Mouse (Mus musculus) brain, embryonic 14.5 days (tissue): ENCODE measurements around the gene Slc5a7.

Experiments
- CTCF ChIP-seq: fragments of 200-500 bp; IDR thresholded peaks from 2 replicates; pipeline ENCODE4 v1.5.1; 2012; ENCODE audit warnings: inconsistent platforms, mild to moderate bottlenecking, moderate library complexity, borderline replicate concordance; ENCODE audit not compliant: insufficient read depth, insufficient read length; ENCODE audit errors: extremely low read depth
- POLR2A ChIP-seq: fragments of 200-500 bp; IDR thresholded peaks from 2 replicates; pipeline ENCODE4 v1.6.1; 2012; ENCODE audit warnings: mild to moderate bottlenecking, inconsistent platforms, borderline replicate concordance; ENCODE audit not compliant: poor library complexity, insufficient read depth, insufficient read length, severe bottlenecking; ENCODE audit errors: extremely low read depth

- TF ChIP-seq POLR2A (no peak), CTCF (no peak)
Observed at GRCm38 (mm10) chr17:54347672-54348071, 48.8 kb upstream of the Slc5a7 start.
